Mouse (Mus musculus) embryo, embryonic 11 days (tissue): Measurements from ENCODE around the gene Plekhh2.
"Not testable (repeated sequence)": the region's sequence is repeated elsewhere in the genome, so short reads cannot be mapped to it uniquely, and the experiment has no call there.

Source experiments
- DNase-seq: peaks from one replicate; pipeline ENCODE4 v3.0.0-alpha.2; 2015

Gene Plekhh2

GRCm38 (mm10) chr17:84512516-84513085 is 906 bp downstream of the Plekhh2 start:
- peak; percentile 47 for DNase-seq

GRCm38 (mm10) chr17:84515901-84516300 is 4.2 kb downstream of the Plekhh2 start:
- no peak for DNase-seq

DNA sequence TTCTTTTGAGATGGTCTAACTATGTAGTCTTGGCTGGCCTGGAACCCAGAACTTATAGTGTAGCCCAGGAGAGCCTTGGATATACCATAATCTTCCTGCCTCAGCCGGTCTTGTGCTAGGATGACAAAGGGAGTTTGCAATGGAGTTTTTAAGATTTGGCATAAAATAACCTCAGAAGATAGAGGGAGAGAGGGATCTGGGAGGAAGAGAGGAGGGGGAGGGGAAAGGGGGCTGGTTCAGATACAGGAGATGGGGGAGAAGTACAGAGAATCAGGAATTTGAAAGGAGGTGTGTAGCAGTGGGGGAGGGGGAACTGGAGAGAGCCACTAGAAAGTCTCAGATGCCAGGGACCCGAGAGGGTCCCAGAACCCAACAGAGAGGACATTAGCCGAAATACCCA is 7.7 kb downstream of the Plekhh2 start:
- DNase-seq: no peak

GRCm38 (mm10) chr17:84520057-84520456 is 8.4 kb downstream of the Plekhh2 start:
- no peak for DNase-seq

- no peak for DNase-seq
Observed at GRCm38 (mm10) chr17:84529356-84529755, 17.7 kb downstream of the Plekhh2 start.

- DNase-seq: no peak
Observed at GRCm38 (mm10) chr17:84530202-84530796, 18.6 kb downstream of the Plekhh2 start.

GRCm38 (mm10) chr17:84532909-84533499 is 21.3 kb downstream of the Plekhh2 start:
- no peak for DNase-seq

DNA sequence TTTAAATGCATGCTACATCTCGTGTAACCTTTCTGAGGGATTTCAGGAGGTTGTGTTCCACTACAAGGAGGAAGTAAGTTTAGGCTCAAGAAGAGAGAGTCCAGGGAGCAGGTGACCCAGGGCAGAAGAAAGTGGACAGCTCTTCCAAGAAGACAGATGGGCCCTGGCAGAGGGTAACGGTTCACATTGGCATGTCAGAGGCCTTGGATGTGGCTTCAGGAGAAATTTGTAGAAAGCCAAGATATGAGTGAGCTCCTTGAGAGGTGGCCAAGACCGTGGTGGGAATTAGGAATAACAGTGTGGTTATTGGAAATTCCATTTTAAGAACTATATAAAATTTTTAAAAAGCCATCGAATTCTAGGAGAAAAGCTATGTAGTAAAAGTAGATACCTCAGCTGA is 22.1 kb downstream of the Plekhh2 start:
- no peak for DNase-seq

DNA sequence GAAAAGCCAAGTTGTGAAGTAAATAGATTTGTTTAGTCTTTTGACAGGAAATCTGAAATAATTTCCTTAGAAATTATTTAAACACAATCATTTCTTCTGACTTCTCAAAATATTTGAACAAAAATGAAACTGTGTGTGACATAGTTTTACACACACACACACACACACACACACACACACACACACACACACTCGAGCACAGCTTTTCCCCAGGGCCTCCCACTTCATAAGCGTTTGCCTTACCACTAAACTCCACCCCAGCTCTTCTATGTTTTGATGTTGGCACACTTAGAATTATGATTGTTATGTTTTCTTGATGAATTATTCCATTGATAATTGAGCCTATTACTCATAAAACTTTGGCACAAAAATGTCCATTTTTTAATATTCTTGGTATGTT is 22.9 kb downstream of the Plekhh2 start:
- DNase-seq: no peak

DNA sequence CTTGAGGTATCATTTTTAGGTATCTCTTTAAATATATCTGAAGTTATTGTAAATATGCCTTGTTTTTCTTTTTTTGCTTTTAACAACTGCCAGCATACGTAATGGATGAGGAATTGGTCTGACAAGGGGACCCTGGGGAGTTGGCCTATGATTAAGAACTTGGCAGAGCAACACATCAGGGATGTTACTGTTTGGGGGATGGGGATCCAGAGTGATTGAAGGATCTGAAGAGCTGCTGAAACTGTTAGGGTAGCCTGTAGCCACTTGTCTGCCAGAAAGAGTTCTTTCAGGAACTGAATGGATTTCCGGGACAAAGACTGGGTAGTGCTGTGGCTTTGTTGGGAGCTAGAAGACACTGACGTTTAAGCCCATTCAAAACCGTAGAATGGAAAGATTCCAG is 23.5 kb downstream of the Plekhh2 start:
- DNase-seq: no peak

GRCm38 (mm10) chr17:84537301-84537700 is 25.6 kb downstream of the Plekhh2 start:
- DNase-seq: no peak

GRCm38 (mm10) chr17:84537966-84538365 is 26.3 kb downstream of the Plekhh2 start:
- no peak for DNase-seq

DNA sequence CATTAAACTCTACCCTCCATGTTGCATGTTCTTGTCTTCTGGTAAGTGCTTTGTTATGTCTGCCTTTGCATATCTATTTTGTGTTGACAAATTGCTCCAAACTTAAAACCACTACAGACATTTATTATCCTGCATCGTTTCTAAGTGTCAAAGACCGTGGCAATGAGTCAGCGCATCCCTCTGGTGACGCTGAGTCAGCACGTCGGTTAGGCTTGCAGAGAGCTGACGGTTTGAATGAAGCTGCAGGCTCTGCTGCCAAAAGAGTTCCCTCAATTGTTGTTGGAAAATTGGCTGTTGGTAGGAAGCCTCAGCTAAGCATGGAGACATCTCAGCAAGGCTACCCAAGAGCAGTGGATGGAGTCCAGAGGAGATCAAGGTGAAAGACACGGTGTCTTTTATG is 28.9 kb downstream of the Plekhh2 start:
- no peak for DNase-seq

GRCm38 (mm10) chr17:84550902-84551877 is 39.5 kb downstream of the Plekhh2 start:
- DNase-seq: peak; percentile 40

- peak; percentile 65 for DNase-seq
Observed at GRCm38 (mm10) chr17:84552230-84552629, 40.5 kb downstream of the Plekhh2 start.

DNA sequence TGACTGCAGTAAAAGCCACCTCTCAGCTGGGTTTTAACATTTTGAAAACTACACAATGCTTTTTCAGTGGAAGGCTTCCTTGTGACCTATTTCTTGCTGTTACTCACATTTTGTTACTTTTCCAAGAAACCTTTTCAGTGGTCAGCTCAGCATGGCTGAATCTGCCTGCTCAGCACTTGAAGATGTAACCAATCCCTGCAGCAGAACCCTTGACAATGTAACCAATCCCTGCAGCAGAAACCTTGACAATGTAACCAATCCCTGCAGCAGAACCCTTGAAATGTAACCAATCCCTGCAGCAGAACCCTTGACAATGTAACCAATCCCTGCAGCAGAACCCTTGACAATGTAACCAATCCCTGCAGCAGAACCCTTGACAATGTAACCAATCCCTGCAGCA is 52.6 kb downstream of the Plekhh2 start:
- not testable (repeated sequence) for DNase-seq

- no peak for DNase-seq
Observed at GRCm38 (mm10) chr17:84565762-84566161, 54.1 kb downstream of the Plekhh2 start.

DNA sequence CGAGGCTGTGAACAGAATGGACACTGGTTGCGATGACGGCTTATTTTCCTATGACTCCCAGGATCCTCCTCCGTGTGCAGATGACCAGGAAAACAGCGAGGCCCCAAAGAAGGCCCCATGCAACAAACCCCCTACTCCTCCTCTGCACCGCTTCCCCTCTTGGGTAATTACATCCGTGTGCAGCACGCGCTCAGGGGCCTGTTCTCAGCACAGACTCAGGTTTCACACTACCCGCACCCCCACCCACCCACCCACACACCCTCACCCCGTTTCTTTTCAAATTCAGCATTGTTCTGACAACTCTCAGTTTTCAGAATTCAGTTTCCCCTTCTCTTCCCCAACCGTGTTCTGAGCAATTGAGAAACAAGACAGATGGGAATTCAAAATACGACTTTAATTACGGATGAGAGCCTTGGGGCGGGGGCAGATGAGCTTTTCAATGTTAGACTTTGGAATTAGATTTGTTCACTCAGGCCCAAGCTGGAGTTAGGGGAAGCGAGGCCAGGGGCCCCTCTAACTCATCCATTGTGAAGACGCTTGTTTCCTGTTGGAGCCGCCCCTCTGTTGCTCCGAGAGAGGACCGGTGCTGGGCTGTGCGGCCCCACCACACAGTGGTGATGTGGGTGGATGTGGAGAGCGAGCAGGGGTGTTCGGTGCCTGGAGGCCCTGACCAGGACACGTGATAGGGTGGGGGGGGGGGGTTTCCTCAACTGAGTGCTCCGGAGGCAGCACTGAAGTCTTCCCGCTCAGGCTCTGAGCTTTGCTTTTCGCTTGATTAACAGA is 55.3 kb downstream of the Plekhh2 start:
- peak; percentile 41 for DNase-seq

DNA sequence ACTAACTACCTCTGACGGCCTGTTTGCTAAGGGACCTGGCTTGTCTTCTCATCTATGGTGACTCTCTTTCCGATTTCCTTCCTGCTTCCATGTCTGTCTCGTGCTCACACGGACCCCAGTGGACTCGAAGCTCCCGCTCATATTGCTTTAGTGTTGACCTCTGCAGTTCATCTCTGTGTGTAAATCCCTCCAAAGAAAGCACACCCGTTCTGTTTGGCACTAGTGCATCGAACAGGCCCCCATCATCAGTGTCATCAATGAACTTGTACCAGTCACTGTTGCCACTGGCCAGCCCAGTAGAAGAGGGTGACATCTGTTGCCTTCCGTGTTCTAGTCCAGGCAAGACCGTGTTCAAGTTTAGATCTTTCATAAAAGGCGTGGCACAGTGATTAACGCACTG is 57.1 kb downstream of the Plekhh2 start:
- DNase-seq: no peak

DNA sequence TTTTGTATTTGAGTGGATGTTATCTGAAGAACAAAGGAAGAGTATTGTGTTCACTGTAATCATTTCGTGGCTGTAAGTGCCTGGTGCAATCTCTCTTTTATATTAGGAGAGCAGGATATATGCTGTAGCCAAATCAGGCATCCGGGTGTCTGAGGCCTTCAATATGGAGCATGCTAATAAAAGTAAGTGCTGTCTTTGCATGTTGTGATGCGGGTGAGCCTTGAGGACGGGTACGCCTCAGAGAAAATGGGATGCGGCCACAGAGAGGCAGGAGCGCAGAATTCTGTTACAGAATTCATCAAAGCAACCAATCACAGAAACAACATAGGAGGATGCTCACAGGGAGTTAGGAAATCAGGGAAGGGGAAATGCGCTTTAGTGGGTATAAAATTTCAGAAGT is 58.1 kb downstream of the Plekhh2 start:
- DNase-seq: no peak

DNA sequence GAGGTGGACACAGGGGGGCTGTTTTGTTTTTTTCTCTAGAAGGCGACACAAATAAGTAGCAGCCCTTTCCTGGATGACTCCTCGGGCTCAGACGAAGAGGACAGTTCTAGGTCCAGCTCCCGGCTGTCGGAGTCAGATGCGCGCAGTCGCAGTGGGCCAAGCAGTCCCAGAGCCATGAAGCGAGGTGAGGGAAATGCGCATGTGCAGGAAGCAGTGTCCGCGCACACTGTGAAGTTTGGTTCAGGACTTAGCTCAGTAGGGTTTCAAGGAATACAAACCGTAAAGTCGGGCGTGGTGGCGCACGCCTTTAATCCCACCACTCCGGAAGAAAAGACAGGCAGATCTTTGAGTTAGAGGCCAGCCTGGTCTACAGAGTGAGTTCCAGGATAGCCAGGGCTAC is 59.9 kb downstream of the Plekhh2 start:
- peak; percentile 59 for DNase-seq

DNA sequence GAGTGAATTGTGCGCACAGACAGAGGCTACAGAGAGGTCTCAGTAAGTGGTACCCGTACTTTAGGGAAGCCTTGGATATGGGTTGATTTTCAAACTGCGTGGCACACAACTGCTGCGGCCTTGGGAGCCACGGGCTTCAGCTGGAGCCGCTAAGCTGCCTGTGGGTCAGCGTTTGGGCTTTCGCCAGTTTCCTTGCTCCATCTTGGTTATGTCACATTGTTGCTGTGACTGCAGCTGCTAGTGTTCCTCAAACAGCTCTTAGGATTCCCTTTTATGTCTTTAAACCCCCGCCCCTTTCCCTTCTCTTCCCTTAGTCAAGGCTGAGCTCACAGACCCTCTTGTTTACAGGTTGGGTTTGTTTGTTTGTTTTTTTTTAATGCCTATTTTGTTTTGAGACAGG is 61.6 kb downstream of the Plekhh2 start:
- no peak for DNase-seq

GRCm38 (mm10) chr17:84573940-84574339 is 62.2 kb downstream of the Plekhh2 start:
- DNase-seq: no peak
